Mouse (Mus musculus): ENCODE measurements around the gene Dock1. TPM values are rescaled to one million over a fixed set of nuclear protein-coding genes. Genes with fewer than 3 reads are reported as not detected.

Dock1 gene
- polyA plus RNA-seq, 1 experiment from 2014 or later: 29.0 TPM

- H3K27me3 ChIP-seq (replicated peaks): no peaks in the 10 kb centered on the region
These were observed 3.5 kb downstream of the Dock1 start for GRCm38 (mm10) chr7:134673952-134674351.

GRCm38 (mm10) chr7:134677852-134678251 lies 7.4 kb downstream of the Dock1 start:
- H3K9me3 ChIP-seq: no peaks in the 10 kb centered on the region
- H3K4me2 ChIP-seq: no peak overlapping the region
- no peak overlapping the region for H3K4me3 ChIP-seq (replicated peaks)
- no peaks in the 10 kb centered on the region for H3K27me3 ChIP-seq (replicated peaks)
- no peak for ATAC-seq (ENCODE audit: insufficient read depth, low FRiP score, low read depth)
- WGBS: 61% methylated on average over 4 of the region's 4 CpGs
- no peak overlapping the region for H3K27ac ChIP-seq
- H3K36me3 ChIP-seq: no peaks in the 10 kb centered on the region; the same call in 1 of the 2 replicates
- H3K9ac ChIP-seq: no peak overlapping the region
- H3K4me1 ChIP-seq: peaks cover 32% of the 10 kb centered on the region

More at GRCm38 (mm10) chr7:134673952-134674351, 3.5 kb downstream of the Dock1 start:
- Histone ChIP-seq H3K4me3 (replicated peaks) (no peak overlapping the region), H3K9me3 (no peaks in the 10 kb centered on the region), H3K27ac (no peak overlapping the region), H3K9ac (no peak overlapping the region), H3K4me2 (no peak overlapping the region), H3K36me3 (no peaks in the 10 kb centered on the region; the same call in 1 of the 2 replicates), H3K4me1 (peaks cover 39% of the 10 kb centered on the region)
- WGBS: 66% methylated on average over 9 of the region's 9 CpGs
- ATAC-seq (ENCODE audit: insufficient read depth, low FRiP score, low read depth): no peak

GRCm38 (mm10) chr7:134679314-134680158 lies 9.1 kb downstream of the Dock1 start:
- Histone ChIP-seq H3K9me3 (no peaks in the 10 kb centered on the region), H3K27me3 (replicated peaks) (no peaks in the 10 kb centered on the region), H3K4me3 (replicated peaks) (no peak overlapping the region), H3K9ac (no peak overlapping the region), H3K4me1 (peaks cover 23% of the 10 kb centered on the region), H3K27ac (peak overlapping the region; percentile 67), H3K36me3 (no peaks in the 10 kb centered on the region; the same call in 1 of the 2 replicates), H3K4me2 (peak overlapping the region; percentile 14; the same call in 1 of the 2 replicates)
- WGBS: 49% methylated on average over 13 of the region's 13 CpGs
- ATAC-seq (ENCODE audit: insufficient read depth, low FRiP score, low read depth): no peak; the same call in 1 of the 2 replicates

- Histone ChIP-seq H3K27ac (peak overlapping the region; percentile 67; the same call in 1 of the 2 replicates), H3K9me3 (no peaks in the 10 kb centered on the region), H3K27me3 (replicated peaks) (no peaks in the 10 kb centered on the region), H3K4me1 (peaks cover 20% of the 10 kb centered on the region), H3K9ac (no peak overlapping the region), H3K4me2 (no peak overlapping the region), H3K4me3 (replicated peaks) (no peak overlapping the region), H3K36me3 (no peaks in the 10 kb centered on the region; the same call in 1 of the 2 replicates)
- 57% methylated on average over 2 of the region's 2 CpGs for WGBS
- no peak for ATAC-seq (ENCODE audit: insufficient read depth, low FRiP score, low read depth)
These were observed 9.7 kb downstream of the Dock1 start for GRCm38 (mm10) chr7:134680161-134680560.

GRCm38 (mm10) chr7:134681729-134682527 lies 11.5 kb downstream of the Dock1 start:
- H3K27ac ChIP-seq: no peak overlapping the region
- H3K4me2 ChIP-seq: no peak overlapping the region
- ATAC-seq (ENCODE audit: insufficient read depth, low FRiP score, low read depth): no peak
- H3K9me3 ChIP-seq: no peaks in the 10 kb centered on the region
- peaks cover 19% of the 10 kb centered on the region for H3K4me1 ChIP-seq
- H3K27me3 ChIP-seq (replicated peaks): no peaks in the 10 kb centered on the region
- no peak overlapping the region for H3K4me3 ChIP-seq (replicated peaks)
- 78% methylated on average over 12 of the region's 12 CpGs for WGBS
- H3K36me3 ChIP-seq: no peaks in the 10 kb centered on the region; the same call in 1 of the 2 replicates
- H3K9ac ChIP-seq: no peak overlapping the region

- Histone ChIP-seq H3K4me2 (no peak overlapping the region), H3K27me3 (replicated peaks) (no peaks in the 10 kb centered on the region), H3K9ac (no peak overlapping the region), H3K27ac (no peak overlapping the region), H3K36me3 (no peaks in the 10 kb centered on the region), H3K4me1 (no peaks in the 10 kb centered on the region), H3K4me3 (replicated peaks) (no peak overlapping the region), H3K9me3 (no peaks in the 10 kb centered on the region)
- ATAC-seq (ENCODE audit: insufficient read depth, low FRiP score, low read depth): no peak
- 61% methylated on average over 6 of the region's 6 CpGs for WGBS
These were observed 17.9 kb downstream of the Dock1 start for GRCm38 (mm10) chr7:134688332-134688731.

- no peaks in the 10 kb centered on the region for H3K9me3 ChIP-seq
- no peaks in the 10 kb centered on the region for H3K36me3 ChIP-seq
- H3K27me3 ChIP-seq (replicated peaks): no peaks in the 10 kb centered on the region
- H3K9ac ChIP-seq: no peak overlapping the region
- H3K4me2 ChIP-seq: no peak overlapping the region
- no peak overlapping the region for H3K27ac ChIP-seq
- peaks cover 11% of the 10 kb centered on the region for H3K4me1 ChIP-seq
- no peak for ATAC-seq (ENCODE audit: insufficient read depth, low FRiP score, low read depth)
- WGBS: 69% methylated on average over 5 of the region's 5 CpGs
- no peak overlapping the region for H3K4me3 ChIP-seq (replicated peaks)
These were observed 19.7 kb downstream of the Dock1 start for GRCm38 (mm10) chr7:134690118-134690517.

- 92% methylated on average over 3 of the region's 3 CpGs for WGBS
- H3K9me3 ChIP-seq: no peaks in the 10 kb centered on the region
- H3K4me1 ChIP-seq: peaks cover 18% of the 10 kb centered on the region
- no peak for ATAC-seq (ENCODE audit: insufficient read depth, low FRiP score, low read depth)
- no peak overlapping the region for H3K9ac ChIP-seq
- no peaks in the 10 kb centered on the region for H3K27me3 ChIP-seq (replicated peaks)
- no peak overlapping the region for H3K27ac ChIP-seq
- no peak overlapping the region for H3K4me2 ChIP-seq
- H3K4me3 ChIP-seq (replicated peaks): no peak overlapping the region
- H3K36me3 ChIP-seq: no peaks in the 10 kb centered on the region
These were observed 20.4 kb downstream of the Dock1 start for GRCm38 (mm10) chr7:134690806-134691205.

GRCm38 (mm10) chr7:134693325-134693724 lies 22.9 kb downstream of the Dock1 start:
- Histone ChIP-seq H3K4me3 (replicated peaks) (no peak overlapping the region), H3K9ac (no peak overlapping the region), H3K36me3 (no peaks in the 10 kb centered on the region), H3K4me1 (peaks cover 31% of the 10 kb centered on the region), H3K27me3 (replicated peaks) (no peaks in the 10 kb centered on the region), H3K27ac (no peak overlapping the region), H3K9me3 (no peaks in the 10 kb centered on the region), H3K4me2 (no peak overlapping the region)
- 97% methylated on average over 1 of the region's 1 CpGs for WGBS
- ATAC-seq (ENCODE audit: insufficient read depth, low FRiP score, low read depth): no peak

GRCm38 (mm10) chr7:134695431-134695830 lies 25.0 kb downstream of the Dock1 start:
- Histone ChIP-seq H3K4me3 (replicated peaks) (no peak overlapping the region), H3K4me1 (peaks cover 31% of the 10 kb centered on the region), H3K36me3 (no peaks in the 10 kb centered on the region), H3K4me2 (no peak overlapping the region), H3K9ac (no peak overlapping the region), H3K9me3 (no peaks in the 10 kb centered on the region), H3K27me3 (replicated peaks) (no peaks in the 10 kb centered on the region), H3K27ac (no peak overlapping the region)
- no peak for ATAC-seq (ENCODE audit: insufficient read depth, low FRiP score, low read depth)
- WGBS: 65% methylated on average over 4 of the region's 4 CpGs

GRCm38 (mm10) chr7:134696126-134696979 lies 25.9 kb downstream of the Dock1 start:
- no peak for ATAC-seq (ENCODE audit: insufficient read depth, low FRiP score, low read depth)

More at GRCm38 (mm10) chr7:134696126-134696979, 25.9 kb downstream of the Dock1 start:
- Histone ChIP-seq H3K4me1 (peaks cover 31% of the 10 kb centered on the region), H3K27ac (peak overlapping the region; percentile 48; the same call in 1 of the 2 replicates), H3K36me3 (no peaks in the 10 kb centered on the region), H3K9ac (no peak overlapping the region), H3K9me3 (no peaks in the 10 kb centered on the region), H3K4me3 (replicated peaks) (no peak overlapping the region), H3K4me2 (no peak overlapping the region), H3K27me3 (replicated peaks) (no peaks in the 10 kb centered on the region)
- WGBS: 70% methylated on average over 10 of the region's 10 CpGs

All from stomach, embryonic 15.5 days (tissue).